Mouse (Mus musculus): ENCODE data around the gene Chn2.

DNA sequence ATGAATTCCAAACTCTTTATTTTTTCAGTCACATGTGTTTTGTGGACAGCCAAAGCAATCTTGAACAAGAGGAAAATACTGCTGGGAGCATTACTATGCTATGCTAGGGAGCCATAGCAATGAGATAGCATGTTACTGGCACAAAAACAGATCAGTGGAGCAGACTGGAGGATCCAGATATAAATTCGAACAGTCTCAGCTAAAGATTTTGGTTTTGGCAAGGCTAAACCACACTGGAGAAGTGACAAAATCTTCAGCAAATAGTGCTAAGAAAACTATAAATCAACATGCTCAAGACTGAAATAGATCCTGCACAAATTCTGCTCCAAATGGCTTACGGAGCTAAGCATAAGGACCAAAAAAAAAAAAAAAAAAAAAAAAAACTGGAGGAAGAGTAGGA, 273.7 kb downstream of the Chn2 start:
- TF ChIP-seq TAL1 (IDR thresholded peaks at IDR 0.05; ENCODE audit: low read length) (no peak), GATA1 (IDR thresholded peaks at IDR 0.05; ENCODE audit: low read length) (no peak)

All from erythroblast, embryonic 14.5 days (primary cell).